Mouse (Mus musculus) cerebral cortex, adult 2 months (tissue): ENCODE results near the gene Gm5089.

Experiments
- WGBS: fragments of 180-500 bp; shearing (Covaris S2); methylation state at CpG from one replicate; pipeline ENCODE4 v1.1.7; 2018; 5-methylcytosine and 5-hydroxymethylcytosine counted together

Gm5089 gene

DNA sequence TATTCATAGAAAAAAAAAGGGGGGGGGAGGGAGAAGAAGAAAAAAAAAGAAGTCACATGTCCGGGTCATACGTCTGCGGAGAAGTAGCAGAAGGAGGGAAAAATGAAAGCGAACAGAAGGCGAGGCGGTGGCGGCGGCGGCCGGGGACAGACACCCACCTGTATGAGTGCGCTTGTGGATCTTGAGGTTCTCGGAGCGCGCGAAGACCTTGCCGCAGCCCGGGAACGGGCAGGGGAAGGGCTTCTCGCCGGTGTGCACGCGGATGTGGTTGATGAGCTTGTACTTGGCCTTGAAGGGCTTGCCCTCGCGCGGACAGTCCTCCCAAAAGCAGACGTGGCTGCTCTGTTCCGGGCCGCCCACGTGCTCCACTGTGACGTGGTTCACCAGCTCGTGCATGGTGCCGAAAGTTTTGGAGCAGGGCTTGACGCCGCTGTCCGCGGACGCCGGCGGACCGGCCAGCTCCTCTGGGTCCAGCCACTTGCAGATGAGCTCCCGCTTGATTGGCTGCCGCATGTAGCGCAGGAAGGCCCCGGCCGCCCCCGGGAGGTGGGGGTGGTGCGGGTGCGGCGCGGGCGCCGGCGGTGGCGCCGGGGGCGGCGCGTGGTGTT, 12.9 kb upstream of the Gm5089 start:
- under 1% methylated on average over 58 of the region's 58 CpGs for WGBS

DNA sequence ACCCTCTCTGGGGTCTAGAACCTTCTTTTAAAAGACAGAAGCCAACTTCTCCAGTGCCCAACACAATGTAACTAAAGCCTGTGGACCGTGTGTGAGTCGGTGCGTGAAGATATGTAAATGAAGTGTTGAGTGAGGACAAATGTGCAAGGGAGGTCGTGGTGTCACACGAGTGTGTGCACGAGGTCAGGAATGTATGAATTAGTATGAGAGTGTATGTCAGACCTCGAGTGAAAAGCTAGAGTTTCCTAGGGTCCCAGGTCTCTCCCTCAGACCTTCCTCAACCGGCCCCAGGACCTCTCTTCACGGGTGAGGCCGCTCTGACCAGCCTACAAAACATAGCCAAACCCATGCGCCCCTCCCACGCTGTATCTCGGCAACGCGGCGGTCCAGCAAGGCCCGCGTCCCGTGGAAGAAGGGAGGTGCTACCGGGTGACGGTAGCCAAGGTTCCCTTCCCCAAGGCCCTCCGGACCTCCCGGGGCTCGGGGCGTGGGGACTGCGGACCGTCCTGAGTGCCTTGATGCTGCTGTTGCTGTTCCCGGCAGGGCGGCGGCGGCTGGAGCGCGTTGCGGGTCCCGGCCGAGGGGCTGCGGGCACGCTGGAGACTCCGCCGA, 12.3 kb upstream of the Gm5089 start:
- 9% methylated on average over 40 of the region's 40 CpGs for WGBS

DNA sequence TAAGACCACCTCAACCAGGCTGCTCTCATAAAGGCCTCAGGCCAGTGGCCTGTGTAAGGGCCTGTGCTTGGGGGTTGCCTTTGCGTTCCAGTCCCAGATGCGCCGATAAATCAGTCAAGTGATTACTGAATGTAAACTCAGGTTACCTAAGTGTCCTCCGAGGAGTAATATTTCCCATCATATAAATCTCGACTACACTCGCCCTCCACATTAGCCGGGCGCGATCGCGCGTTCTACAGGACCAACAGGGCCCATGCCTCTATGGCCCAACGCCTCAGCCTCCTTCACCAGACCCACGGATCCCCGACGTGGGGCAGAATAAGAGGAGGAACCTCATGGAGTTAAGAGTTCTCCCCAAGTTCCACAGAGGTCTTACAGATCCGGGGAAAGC, 11.8 kb upstream of the Gm5089 start:
- WGBS = 32% methylated on average over 17 of the region's 17 CpGs

DNA sequence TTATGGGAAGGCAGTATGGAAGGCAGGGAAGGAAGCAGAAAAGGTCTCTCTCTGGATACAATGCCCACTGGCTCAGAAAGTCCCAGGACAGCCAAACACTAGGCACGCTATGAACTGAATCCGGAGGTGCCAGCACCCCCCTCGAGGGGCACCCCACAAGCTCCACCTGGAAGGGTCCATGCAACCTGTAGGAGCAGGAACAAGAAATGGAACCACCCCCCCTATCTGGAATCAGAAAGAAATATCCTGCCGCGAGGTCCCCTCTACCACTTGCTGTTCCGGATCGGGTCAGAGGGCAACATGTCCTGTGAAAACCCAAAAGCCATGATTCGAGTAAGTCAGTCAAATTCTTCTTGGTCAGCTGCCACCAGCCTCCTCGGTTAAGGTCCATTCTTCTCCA, 11.1 kb upstream of the Gm5089 start:
- 54% methylated on average over 9 of the region's 9 CpGs for WGBS

DNA sequence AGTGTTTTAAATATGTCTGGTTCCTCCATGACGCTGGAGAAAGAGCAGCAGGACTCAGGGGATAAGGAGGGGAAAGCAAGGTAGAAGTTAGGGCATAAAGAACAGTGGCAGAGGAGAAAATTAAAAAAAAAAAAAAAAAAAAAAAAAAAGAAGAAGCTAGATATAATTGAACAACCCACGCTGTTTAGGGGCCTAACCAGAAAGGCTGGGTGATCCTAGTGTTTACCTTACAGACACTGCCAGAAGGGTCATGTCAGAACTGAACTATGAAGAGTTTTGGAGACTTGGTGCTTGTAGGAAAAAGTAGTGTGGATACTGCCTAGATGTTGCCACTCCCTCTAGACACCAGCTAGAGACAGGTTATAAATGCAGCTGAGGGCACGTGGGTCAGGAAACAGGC, 10.6 kb upstream of the Gm5089 start:
- WGBS = 71% methylated on average over 3 of the region's 3 CpGs

DNA sequence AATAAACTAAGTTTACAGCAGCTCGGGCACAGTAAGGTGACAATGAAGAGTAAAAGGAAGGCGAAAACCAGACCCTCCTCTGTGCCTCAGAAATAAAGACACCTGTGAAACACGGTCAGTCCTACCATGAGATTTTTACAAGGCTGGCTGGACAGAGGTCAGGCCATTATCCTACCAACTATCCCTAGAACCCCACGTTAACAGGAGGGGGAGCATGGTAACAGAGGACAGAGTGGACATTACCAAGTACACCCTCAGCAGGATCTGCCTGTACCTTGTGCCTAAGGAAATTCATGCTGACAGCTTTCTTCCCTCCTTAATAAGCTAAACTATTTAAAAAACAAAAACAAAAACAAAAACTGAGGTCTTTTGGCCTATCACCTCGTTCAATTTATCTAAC, 9.3 kb upstream of the Gm5089 start:
- WGBS = 59% methylated on average over 5 of the region's 5 CpGs

DNA sequence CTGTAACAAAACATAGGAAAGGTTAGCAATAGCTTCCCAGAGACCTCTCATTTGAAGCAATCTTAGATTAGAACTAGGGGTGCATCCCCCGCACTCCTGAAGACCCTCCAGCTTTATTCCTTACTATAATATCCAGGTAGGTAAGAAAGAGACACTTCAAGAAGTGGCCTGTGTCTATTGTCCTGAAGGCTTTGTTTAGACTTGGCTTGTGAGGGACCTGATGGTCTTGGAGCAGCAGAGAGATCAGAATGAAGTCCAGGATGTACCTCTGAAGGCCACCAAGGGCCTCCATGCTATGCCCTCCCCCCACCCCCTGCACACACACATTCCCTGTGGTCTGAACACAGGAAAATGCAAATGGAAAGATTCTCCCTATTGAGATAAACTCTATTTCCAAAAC, 8.9 kb upstream of the Gm5089 start:
- 81% methylated on average over 1 of the region's 1 CpGs for WGBS

DNA sequence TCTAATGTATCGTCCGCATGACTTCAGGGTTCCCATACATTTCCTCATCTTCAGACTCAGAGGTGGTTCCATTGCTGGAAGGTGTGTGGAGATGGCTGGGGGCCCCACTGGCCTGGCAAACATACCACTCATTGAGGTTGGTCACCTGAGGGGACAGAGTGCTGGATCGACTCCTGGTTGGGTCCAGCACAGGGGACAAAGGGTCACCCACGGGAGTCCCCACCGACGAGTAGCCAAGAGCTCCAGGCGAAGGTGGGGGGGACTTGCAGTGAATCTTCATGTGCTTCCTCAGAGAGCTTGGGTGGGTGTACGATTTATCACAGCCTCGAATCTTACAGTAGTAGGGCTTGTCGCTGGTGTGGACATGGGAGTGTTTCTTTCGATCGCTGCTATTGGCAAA, 8.4 kb upstream of the Gm5089 start:
- WGBS = 66% methylated on average over 12 of the region's 12 CpGs

DNA sequence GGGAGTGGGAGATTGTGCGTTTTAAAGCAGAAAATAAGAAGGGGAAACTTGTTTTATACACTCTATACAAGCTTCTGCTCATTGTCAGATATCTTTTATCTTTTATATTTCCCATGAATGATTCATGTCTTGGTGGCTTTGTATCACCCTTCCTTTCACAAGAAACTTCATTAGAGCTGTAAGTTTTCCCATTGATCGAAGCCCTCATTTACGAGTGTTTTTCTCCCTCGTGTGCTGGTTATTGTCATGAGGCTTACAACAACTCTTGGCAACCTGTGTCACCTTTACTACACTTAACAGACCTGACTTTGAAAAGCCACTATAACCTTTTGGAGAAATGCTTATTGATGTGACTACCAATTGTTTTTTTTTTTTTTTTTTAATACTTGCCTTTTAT, 4.6 kb upstream of the Gm5089 start:
- WGBS = 52% methylated on average over 4 of the region's 4 CpGs

DNA sequence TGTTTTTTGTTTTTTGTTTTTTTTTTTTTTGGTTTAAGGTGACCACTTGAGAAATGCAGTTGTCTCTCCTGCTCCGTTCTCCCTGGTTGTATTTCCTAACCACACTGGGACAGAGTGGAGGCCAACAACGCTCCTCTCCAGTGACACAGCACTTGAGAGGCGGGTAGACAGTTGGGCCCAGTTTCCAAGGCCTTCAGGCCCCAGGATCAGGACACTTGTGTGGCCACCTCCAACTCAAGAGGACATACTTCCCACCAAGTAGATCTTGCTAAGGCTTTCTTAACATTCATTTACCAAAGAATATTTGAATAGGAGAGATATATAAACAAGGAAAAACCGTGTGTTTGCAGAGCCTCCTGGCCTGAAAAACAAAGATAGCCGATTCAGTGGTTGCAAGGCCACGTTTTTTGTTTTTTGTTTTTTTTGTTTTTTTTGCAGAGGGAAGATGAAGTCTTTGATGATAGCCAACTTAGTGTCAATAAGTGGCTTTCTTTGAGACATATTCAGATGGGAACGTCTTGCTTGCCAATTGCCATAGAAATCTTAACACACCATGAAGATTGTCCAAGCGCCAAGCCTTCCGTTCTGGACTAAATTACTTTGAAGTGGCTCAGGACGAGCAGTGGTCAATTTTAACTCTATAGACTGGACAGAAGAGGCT, 4.1 kb upstream of the Gm5089 start:
- WGBS = 51% methylated on average over 10 of the region's 10 CpGs

DNA sequence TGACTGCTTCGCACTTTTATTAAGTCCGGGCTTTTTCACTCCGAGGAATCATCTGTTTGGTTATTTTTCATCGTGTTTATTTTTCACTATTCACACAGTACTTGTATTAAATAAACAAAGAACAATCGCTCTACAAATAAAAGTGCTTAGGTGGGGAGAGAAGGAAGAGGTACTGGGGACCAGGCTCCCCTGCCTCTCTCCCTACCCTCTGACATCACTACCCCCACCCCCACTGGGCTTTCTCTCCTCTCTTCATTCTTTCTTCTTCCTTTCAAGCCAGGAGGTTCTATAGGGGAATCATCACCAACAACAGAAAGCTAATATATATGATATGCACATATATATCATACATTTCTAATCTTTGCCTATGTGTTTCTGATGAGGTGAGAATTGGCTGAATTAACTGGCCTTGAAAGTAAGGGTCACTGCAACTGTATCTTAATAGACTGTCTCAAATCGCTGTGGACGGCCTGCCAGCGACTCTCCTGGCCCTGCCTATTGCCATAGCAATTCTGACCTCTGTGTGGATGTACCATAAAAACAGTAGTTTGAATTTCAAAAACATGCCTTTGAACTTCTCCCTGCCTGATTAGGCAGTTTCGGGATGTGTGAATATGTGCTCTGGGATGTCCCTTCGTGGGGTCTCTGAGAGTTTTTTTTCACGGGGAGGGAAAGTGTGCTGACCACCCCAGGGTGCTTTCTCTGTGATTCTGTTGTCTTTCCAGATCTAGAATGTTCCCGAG, 3.3 kb upstream of the Gm5089 start:
- WGBS = 23% methylated on average over 12 of the region's 12 CpGs

DNA sequence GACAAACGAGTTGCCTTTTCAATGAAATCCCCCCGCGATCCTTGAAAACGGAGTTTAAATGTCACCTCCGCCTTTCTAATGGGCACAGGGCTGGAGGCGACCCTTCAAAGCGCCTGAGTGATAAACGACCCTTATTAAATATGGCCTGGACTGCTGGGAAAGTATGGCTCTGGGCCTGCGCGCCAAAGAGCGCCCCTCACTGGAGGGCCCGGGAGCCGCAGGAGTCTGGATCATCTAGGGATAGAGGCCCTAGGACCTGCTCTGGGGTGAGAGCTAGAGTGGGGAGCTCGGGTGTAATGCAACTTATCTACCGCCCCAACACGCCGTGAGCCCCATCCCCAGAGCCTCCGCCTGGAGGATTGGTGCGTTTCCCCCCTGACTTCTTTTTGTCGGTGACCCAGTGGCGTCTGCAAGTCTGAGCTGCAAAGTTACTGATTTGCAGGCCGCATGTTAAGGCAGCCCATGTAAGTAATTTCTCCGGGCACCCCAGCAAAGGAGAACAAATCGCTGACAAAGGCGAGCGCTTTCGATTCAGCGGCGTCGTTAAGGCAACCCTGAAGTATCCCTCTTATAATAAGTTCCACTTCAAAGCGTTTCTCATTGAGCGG, 2.6 kb upstream of the Gm5089 start:
- 7% methylated on average over 32 of the region's 32 CpGs for WGBS

DNA sequence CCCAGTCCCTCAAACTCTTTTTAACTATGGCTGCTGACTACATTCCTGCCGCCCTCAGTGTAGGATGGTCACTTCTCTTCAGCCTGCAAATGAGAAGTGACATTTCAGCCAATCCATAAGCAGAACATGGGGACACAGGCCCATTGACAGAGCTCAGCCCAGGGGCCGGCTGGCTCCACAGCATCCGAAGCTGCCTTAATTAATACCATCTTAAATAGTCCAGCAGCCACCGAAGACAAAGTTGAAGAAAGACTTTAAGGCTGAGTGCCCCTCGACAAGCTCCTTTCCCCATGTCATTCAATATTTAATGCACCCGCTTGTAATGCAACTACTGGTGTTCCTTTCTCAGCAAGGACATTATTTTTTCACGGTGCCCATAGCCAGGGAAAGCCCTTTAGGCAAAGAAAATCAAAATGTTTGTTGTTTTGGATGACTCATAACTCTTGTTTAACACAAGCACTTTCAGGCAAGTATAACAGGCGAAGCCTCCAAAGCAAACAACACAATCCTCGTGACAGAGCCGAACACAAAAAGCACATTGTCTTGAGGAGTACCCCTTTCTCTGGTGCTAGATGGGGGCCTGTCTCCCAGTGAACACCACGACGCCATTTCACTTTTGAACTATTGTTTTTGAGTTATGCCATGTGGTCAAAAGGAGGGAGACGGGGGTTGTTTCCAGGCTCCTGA, 1.9 kb upstream of the Gm5089 start:
- WGBS = 23% methylated on average over 13 of the region's 13 CpGs

DNA sequence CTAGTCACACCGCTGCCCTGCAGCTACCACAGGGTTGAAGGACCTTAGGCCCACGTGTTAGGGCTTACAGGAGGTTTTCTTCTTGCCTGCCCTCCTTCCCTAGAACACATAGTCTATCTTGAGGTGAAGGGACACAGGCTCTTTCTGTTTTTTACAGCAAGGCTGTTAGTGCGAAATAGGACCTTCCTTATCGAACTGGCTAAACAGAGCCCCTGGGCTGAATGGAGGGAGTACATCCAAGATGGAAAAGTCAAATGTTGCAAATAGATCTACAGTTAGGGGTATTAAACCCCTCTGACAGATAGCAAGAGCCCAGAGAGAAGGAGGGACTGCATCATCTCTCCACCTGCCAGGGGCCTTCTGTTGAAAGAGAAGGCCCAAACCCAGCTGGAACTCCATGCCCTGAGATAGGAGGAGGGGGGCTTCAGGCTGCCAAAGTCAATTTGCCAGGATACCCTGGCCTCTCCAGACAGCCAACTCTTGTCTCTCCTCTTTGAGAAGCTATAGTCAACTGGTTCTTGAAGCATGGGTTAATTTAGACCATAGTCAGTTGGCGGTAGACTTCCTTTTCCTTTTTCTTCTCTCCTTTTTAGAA, 733 bp upstream of the Gm5089 start:
- WGBS = 76% methylated on average over 5 of the region's 5 CpGs

DNA sequence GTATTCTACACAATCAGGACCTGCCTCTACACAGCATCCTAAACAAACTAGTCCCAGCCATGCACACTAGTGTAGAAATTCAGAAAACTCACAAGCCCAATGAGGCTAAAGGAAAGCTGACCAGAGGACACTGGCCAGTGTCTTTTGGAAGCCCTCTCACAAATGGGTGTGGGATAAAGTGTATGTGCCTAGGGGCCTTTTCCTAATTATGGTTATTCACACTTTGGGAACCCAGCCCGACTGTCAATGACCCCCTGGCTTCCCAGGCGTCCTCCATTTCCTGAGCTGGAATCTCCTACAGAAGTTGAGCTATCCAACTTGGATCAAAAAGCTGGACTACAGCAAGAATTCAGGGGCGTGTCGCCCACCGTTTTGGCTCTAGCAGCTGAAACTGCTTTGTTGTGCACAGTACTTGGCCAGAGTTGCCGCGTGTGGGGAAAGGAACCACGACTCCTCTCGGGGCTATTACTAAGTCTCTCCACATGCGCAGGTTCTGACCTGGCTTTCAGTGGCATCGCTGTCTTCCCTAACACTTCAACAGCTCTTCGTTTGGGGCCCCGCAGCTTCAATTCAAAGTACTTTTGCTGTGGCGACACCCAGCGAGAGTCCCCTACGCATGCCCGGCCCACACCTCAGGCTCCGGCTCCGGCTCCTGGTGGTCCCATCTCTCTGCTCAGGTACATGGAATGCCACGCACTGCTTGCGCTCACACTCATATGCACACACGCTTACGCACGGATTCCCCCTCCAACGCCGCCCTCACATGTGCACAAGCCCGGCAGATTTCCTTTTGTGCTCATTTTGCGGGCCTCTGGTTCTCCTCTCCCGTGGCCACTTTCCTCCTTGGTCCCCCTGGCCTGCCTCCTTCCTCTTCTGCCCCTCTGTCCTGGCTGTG, 1.1 kb downstream of the Gm5089 start:
- 10% methylated on average over 29 of the region's 29 CpGs for WGBS

DNA sequence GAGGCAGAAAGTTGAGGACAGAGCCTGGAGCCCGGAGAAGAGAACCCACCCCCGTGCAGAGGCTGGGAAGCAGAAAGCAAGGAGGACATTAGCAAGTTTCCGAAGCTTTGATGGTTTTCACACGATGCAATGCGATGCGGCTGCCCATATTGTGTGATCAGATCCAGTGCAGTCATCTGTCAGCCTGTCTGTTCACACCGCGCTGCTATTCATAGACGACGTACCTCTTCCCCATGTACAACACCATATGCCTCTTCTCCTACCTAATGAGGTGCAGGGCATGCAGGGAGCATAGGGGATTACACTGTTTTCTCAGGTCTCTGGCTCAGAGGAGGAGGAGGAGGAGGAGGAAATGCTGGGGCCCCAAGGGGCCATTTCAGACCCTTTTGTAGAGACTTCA, 14.1 kb downstream of the Gm5089 start:
- 59% methylated on average over 10 of the region's 10 CpGs for WGBS

DNA sequence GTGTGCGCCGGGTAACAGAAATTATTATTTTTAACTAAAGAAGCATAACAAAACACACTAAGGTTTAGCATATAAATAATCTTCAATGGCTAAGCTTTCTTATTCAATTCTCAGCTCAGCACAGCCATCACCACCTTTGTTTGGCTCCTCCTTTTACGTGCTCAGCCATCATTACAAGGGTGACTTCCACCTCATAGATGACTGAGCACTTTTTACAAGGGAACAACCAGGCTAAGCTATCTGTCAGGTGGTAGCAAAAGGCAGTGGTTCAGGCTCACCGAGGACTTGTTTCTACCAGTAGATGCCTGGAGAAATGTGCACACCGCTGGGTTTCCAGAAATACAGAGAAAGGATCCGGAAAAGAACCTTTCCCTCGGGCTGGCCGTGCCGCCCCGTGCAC, 16.9 kb downstream of the Gm5089 start:
- WGBS = 94% methylated on average over 10 of the region's 10 CpGs

DNA sequence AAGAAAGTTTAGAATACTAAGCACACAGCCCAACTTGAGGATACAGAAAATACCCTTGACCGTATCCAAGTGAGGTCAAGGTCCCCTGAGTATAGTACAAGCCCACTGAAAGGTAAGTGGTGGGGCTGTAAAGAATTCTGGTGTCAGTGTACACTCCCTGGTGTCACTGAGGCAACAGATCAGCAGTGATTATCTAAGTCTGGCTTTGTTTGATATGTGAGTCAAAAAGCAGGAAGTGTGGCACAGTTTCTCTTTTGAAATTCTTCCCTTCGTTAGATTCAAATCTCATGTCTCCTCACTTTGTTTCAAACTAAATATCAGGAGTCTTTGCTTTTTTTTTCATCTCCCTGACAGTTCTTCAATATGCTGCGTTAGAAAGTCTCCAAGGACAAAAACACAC, 18.4 kb downstream of the Gm5089 start:
- 58% methylated on average over 3 of the region's 3 CpGs for WGBS

DNA sequence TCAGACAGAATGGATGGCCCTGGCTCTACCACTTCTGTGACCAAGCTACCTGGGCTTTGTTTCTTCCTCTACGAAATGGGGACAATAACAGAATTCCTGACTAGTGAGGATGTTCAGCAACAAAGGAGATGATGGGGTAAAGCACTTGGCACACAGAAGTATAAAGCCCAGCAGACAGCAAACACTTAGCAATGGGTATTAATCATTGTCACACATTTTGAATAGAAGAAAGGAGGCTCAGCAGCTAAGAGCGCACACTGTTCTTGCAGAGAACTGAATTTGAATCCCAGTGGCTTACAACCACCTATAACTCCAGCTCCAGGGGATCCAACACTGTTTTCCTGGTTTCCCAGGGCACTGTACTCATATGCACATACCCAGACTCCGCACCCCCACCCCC, 23.3 kb downstream of the Gm5089 start:
- 91% methylated on average over 3 of the region's 3 CpGs for WGBS

DNA sequence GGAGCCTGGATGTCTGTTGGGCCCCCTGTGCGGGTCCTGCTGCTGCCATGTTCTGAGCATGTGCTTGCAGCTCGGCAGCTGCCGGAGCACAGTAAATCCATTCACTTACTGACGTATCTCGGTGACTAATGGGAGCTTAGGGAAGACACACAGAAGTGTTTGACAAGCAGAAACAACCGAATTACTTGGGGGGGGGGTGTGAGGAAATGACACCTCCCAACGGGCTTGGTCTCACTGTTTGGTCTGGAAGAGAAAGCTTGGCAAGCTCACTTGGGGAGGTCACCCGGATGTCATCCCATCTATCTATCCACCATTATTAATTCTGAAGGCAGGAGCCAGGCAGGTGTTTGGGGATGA, 23.7 kb downstream of the Gm5089 start:
- 71% methylated on average over 8 of the region's 8 CpGs for WGBS
